Mouse (Mus musculus) testis, postnatal 10 days (tissue): Measurements from ENCODE around the gene Thada.

Source experiments
- DNase-seq: peaks from one replicate; pipeline ENCODE4 v3.0.0; 2021; ENCODE audit warnings: low spot score

The Thada gene

GRCm38 (mm10) chr17:84145826-84146287 lies 320.1 kb downstream of the Thada start:
- DNase-seq: no peak

- DNase-seq: no peak
Measured at GRCm38 (mm10) chr17:84144762-84145599, 321.0 kb downstream of the Thada start.

GRCm38 (mm10) chr17:84144130-84144529 lies 321.9 kb downstream of the Thada start:
- no peak for DNase-seq

GRCm38 (mm10) chr17:84143219-84143844 lies 322.7 kb downstream of the Thada start:
- no peak for DNase-seq

- DNase-seq: no peak
Measured at GRCm38 (mm10) chr17:84141691-84142090, 324.3 kb downstream of the Thada start.

- DNase-seq: no peak
Measured at GRCm38 (mm10) chr17:84140822-84141507, 325.0 kb downstream of the Thada start.
